Mouse (Mus musculus) liver, embryonic 14.5 days (tissue): ENCODE measurements around the gene Ndufab1.

Experiments used
- CTCF ChIP-seq: IDR thresholded peaks from 2 replicates; pipeline ENCODE4 v1.5.1; 2016; ENCODE audit warnings: antibody characterized with exemption, low read depth, control low read depth
- EP300 ChIP-seq: IDR thresholded peaks from 2 replicates; pipeline ENCODE4 v1.6.1; 2016; ENCODE audit warnings: antibody characterized with exemption, low read depth

DNA sequence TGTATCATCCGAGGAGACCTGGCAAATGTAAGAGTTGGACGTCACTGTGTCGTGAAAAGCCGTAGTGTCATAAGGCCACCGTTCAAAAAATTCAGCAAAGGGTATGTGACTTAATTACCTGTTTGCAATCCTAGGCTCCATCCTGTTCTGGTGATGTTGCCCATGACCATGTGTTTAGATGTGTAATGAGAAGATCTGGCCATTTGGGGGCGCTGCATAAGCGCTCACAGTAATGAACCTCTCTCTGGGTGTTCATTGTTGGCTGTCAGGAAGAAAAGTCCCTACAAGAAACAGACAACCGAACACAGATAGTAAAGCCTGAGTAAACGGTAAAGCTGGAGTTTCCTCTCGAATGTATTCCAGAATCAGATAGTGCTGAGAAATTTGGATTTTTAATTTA, 33.4 kb upstream of the Ndufab1 start:
- TF ChIP-seq CTCF (peak; percentile 63), EP300 (no peak)
